Mouse (Mus musculus) midbrain, embryonic 11.5 days (tissue): ENCODE results near the gene Gm21953. TPM values are rescaled to one million over a fixed set of nuclear protein-coding genes. Genes with fewer than 3 reads are reported as not detected.
"Not testable (repeated sequence)": the region's sequence is repeated elsewhere in the genome, so short reads cannot be mapped to it uniquely, and the experiment has no call there.

Experiments used
- ATAC-seq: fragments of 200-750 bp; cut with Nextera tagmentation; 2 replicates; pipeline ENCODE4 v1.8.0; 2017; ENCODE audit warnings: moderate TSS enrichment, moderate library complexity; ENCODE audit not compliant: low FRiP score
- DNase-seq: peaks from one replicate; pipeline ENCODE4 v3.0.0; 2015; ENCODE audit warnings: low spot score; ENCODE audit errors: missing footprints
- H3K27ac ChIP-seq: fragments of 300-500 bp; sonication (generic); 2 replicates; pipeline ENCODE4 v1.5.1; 2014; ENCODE audit warnings: low read depth, low read length
- H3K27me3 ChIP-seq: fragments of 300-500 bp; sonication (generic); 2 replicates; pipeline ENCODE4 v1.6.1; 2014; ENCODE audit warnings: mild to moderate bottlenecking, low read length, moderate library complexity, mixed read lengths; ENCODE audit not compliant: control insufficient read depth, insufficient read depth
- H3K36me3 ChIP-seq: fragments of 300-500 bp; sonication (generic); 2 replicates; pipeline ENCODE4 v1.6.1; 2014; ENCODE audit warnings: mild to moderate bottlenecking, low read length, moderate library complexity, mixed read lengths; ENCODE audit not compliant: control insufficient read depth, insufficient read depth
- H3K4me1 ChIP-seq: fragments of 300-500 bp; sonication (generic); 2 replicates; pipeline ENCODE4 v1.6.1; 2014; ENCODE audit warnings: low read length; ENCODE audit not compliant: control insufficient read depth, insufficient read depth
- H3K4me2 ChIP-seq: fragments of 300-500 bp; sonication (generic); 2 replicates; pipeline ENCODE4 v1.6.1; 2014; ENCODE audit warnings: mild to moderate bottlenecking, moderate library complexity
- H3K4me3 ChIP-seq: fragments of 300-500 bp; sonication (generic); 2 replicates; pipeline ENCODE4 v1.5.1; 2014; ENCODE audit warnings: low read depth, low read length
- H3K9ac ChIP-seq: fragments of 300-500 bp; sonication (generic); 2 replicates; pipeline ENCODE4 v1.6.1; 2014; ENCODE audit warnings: low read length
- H3K9me3 ChIP-seq: fragments of 300-500 bp; sonication (generic); 2 replicates; pipeline ENCODE4 v1.6.1; 2016; ENCODE audit warnings: low read length; ENCODE audit not compliant: control insufficient read depth
- WGBS: fragments of 180-500 bp; shearing (Covaris S2); extraction: QIAGEN DNeasy Blood & Tissue Kit; methylation state at CpG from one replicate; pipeline ENCODE4 v1.1.7; 2014; 5-methylcytosine and 5-hydroxymethylcytosine counted together
- polyA plus RNA-seq: library from polyadenylated mRNA; unstranded; fragments of >200 nt; fragmentation: Nextera tagmentation; extraction: Ambion mirVana; gene quantifications from 2 replicates; pipeline ENCODE4 v1.2.1, GENCODE M21; 2014

Gm21953 gene
- not detected in 2 replicates for polyA plus RNA-seq

- not testable (repeated sequence) for H3K27me3 ChIP-seq, H3K4me3 ChIP-seq, H3K36me3 ChIP-seq, H3K9me3 ChIP-seq, H3K4me1 ChIP-seq, ATAC-seq, DNase-seq, H3K27ac ChIP-seq, H3K9ac ChIP-seq, H3K4me2 ChIP-seq
- WGBS = no CpG with 5 or more reads among the region's 18 CpGs
Observed at GRCm38 (mm10) chr4:42293967-42294366, at the start of gene Gm21953. TSS of gene Gm21953 (plus strand) at chr4:42294267.

GRCm38 (mm10) chr4:42255467-42255866, 38.6 kb upstream of the Gm21953 start, which contains the start of gene Ccl21b:
TSS of gene Ccl21b (plus strand) at chr4:42255767.
- H3K4me3 ChIP-seq, H3K4me1 ChIP-seq, H3K9ac ChIP-seq, H3K27me3 ChIP-seq, H3K9me3 ChIP-seq, ATAC-seq, H3K4me2 ChIP-seq, H3K36me3 ChIP-seq, DNase-seq, H3K27ac ChIP-seq: not testable (repeated sequence)
- no CpG with 5 or more reads among the region's 5 CpGs for WGBS

- WGBS = no CpG with 5 or more reads among the region's 1 CpGs
- H3K36me3 ChIP-seq, H3K27ac ChIP-seq, H3K4me1 ChIP-seq, H3K9me3 ChIP-seq, H3K4me2 ChIP-seq, H3K4me3 ChIP-seq, ATAC-seq, DNase-seq, H3K9ac ChIP-seq, H3K27me3 ChIP-seq: not testable (repeated sequence)
Observed at GRCm38 (mm10) chr4:42318034-42318433, 24.0 kb downstream of the Gm21953 start, which contains the start of gene Fam205a3. TSS of gene Fam205a3 (plus strand) at chr4:42318334.

Other genes starting within 250 kb of the Gm21953 start
- gene Gm3893, start 203.1 kb upstream of the Gm21953 start, polyA plus RNA-seq = not detected in 2 replicates
- gene Gm13304, start 179.4 kb upstream of the Gm21953 start, polyA plus RNA-seq = not detected in 2 replicates
- not detected in 2 replicates for gene Gm13306, start 140.8 kb upstream of the Gm21953 start, polyA plus RNA-seq
- gene Gm13305, start 125.7 kb upstream of the Gm21953 start, polyA plus RNA-seq = not detected in 2 replicates
- gene Gm10600, start 53.6 kb upstream of the Gm21953 start, polyA plus RNA-seq = not detected in 2 replicates
- gene Ccl21b, start 38.5 kb upstream of the Gm21953 start, polyA plus RNA-seq = not detected in 2 replicates
- not detected in 2 replicates for gene Fam205a3, start 24.1 kb downstream of the Gm21953 start, polyA plus RNA-seq
- not detected in 2 replicates for gene Gm21586, start 145.1 kb downstream of the Gm21953 start, polyA plus RNA-seq
- not detected in 2 replicates for gene Gm2163, start 172.5 kb downstream of the Gm21953 start, polyA plus RNA-seq
- not detected in 2 replicates for gene Fam205a2, start 233.9 kb downstream of the Gm21953 start, polyA plus RNA-seq